Mouse (Mus musculus) liver, postnatal 0 days (tissue): ENCODE measurements around the gene Acot4.

ENCODE experiments used
- CTCF ChIP-seq: sonication (generic); IDR thresholded peaks from 2 replicates; pipeline ENCODE4 v1.5.1; 2016; ENCODE audit warnings: antibody characterized with exemption, low read depth
- EP300 ChIP-seq: IDR thresholded peaks from 2 replicates; pipeline ENCODE4 v1.6.1; 2016; ENCODE audit warnings: antibody characterized with exemption, low read depth, mild to moderate bottlenecking

DNA sequence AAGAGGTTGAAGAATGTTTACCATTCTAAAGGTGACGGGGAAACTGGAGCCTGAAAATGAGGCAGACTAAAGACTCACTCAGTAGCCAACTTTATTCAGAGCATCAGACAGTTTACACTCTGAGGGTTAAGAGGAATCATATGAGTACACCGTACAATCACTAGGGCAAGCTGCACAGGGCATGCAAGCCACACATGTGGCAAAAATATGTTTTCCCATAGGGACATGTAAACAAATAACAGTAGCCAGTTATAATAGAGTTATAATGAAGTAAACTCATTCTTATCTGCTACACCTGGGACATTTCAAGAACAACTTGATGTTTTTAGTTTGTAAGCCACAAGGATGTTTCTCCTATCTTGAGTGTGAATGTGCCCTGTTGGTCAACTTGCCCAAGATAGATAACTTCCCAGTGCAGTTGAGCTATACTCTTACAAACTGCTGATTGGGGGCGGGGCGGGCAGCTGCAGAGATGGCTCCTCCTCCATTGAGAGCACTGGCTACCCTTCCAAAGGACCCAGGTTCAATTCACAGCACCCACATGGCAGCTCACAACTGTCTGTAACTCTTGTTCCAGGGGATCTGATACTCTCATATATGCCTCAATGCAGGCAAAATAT, 39.3 kb downstream of the Acot4 start:
- TF ChIP-seq CTCF: no peak
- no peak for TF ChIP-seq EP300
